Mouse (Mus musculus) lung, embryonic 14.5 days (tissue): ENCODE data around the gene Cyp2b9. TPM values are rescaled to one million over a fixed set of nuclear protein-coding genes. Genes with fewer than 3 reads are reported as not detected.
"Not testable (repeated sequence)": the region's sequence is repeated elsewhere in the genome, so short reads cannot be mapped to it uniquely, and the experiment has no call there.

Experiments used
- ATAC-seq: fragments of 200-750 bp; cut with Nextera tagmentation; 2 replicates; pipeline ENCODE4 v1.8.0; 2017; ENCODE audit warnings: mild to moderate bottlenecking, moderate TSS enrichment, moderate library complexity; ENCODE audit not compliant: insufficient read depth
- DNase-seq: peaks from one replicate; pipeline ENCODE4 v3.0.0-alpha.2; 2015
- H3K27ac ChIP-seq: fragments of 300-500 bp; sonication (generic); 2 replicates; pipeline ENCODE4 v1.5.1; 2014; ENCODE audit warnings: low read depth, mild to moderate bottlenecking, moderate library complexity
- H3K27me3 ChIP-seq: fragments of 300-500 bp; sonication (generic); 2 replicates; pipeline ENCODE4 v1.6.1; 2014; ENCODE audit warnings: low read length, control low read depth; ENCODE audit not compliant: insufficient read depth
- H3K36me3 ChIP-seq: fragments of 300-500 bp; sonication (generic); 2 replicates; pipeline ENCODE4 v1.6.1; 2014; ENCODE audit warnings: control low read depth; ENCODE audit not compliant: insufficient read depth
- H3K4me1 ChIP-seq: fragments of 300-500 bp; sonication (generic); 2 replicates; pipeline ENCODE4 v1.6.1; 2014; ENCODE audit warnings: antibody characterized with exemption, control low read depth; ENCODE audit not compliant: insufficient read depth
- H3K4me2 ChIP-seq: fragments of 300-500 bp; sonication (generic); 2 replicates; pipeline ENCODE4 v1.6.1; 2014; ENCODE audit warnings: mild to moderate bottlenecking
- H3K4me3 ChIP-seq: fragments of 300-500 bp; sonication (generic); 2 replicates; pipeline ENCODE4 v1.5.1; 2014; ENCODE audit warnings: low read depth, low read length
- H3K9ac ChIP-seq: fragments of 300-500 bp; sonication (generic); 2 replicates; pipeline ENCODE4 v1.6.1; 2014
- H3K9me3 ChIP-seq: fragments of 300-500 bp; sonication (generic); 2 replicates; pipeline ENCODE4 v1.6.1; 2016; ENCODE audit warnings: low read depth, low read length, control low read depth
- CTCF ChIP-seq: IDR thresholded peaks from 2 replicates; pipeline ENCODE4 v1.5.1; 2016; ENCODE audit warnings: antibody characterized with exemption, low read depth
- WGBS: fragments of 180-500 bp; shearing (Covaris S2); extraction: QIAGEN DNeasy Blood & Tissue Kit; methylation state at CpG from one replicate; pipeline ENCODE4 v1.1.7; 2014; 5-methylcytosine and 5-hydroxymethylcytosine counted together
- polyA plus RNA-seq: library from polyadenylated mRNA; unstranded; fragments of >200 nt; fragmentation: Nextera tagmentation; extraction: Ambion mirVana; gene quantifications from 2 replicates; pipeline ENCODE4 v1.2.1, GENCODE M21; 2014

The Cyp2b9 gene
- polyA plus RNA-seq = not detected in 2 replicates

GRCm38 (mm10) chr7:26173111-26173510 is at the start of gene Cyp2b9:
TSS of gene Cyp2b9 (plus strand) at chr7:26173411.
- H3K4me1 ChIP-seq, H3K27ac ChIP-seq, H3K36me3 ChIP-seq, H3K27me3 ChIP-seq, H3K4me3 ChIP-seq, H3K9me3 ChIP-seq, H3K4me2 ChIP-seq, H3K9ac ChIP-seq, DNase-seq, ATAC-seq: not testable (repeated sequence)
- 67% methylated on average over 2 of the region's 3 CpGs for WGBS

- not testable (repeated sequence) for H3K9ac ChIP-seq, H3K27ac ChIP-seq, ATAC-seq, H3K36me3 ChIP-seq, H3K27me3 ChIP-seq, H3K4me1 ChIP-seq, H3K4me3 ChIP-seq, DNase-seq, H3K4me2 ChIP-seq, H3K9me3 ChIP-seq
- WGBS = no CpG with 5 or more reads among the region's 2 CpGs
These were observed 33.6 kb upstream of the Cyp2b9 start for GRCm38 (mm10) chr7:26139623-26140022.

GRCm38 (mm10) chr7:26143657-26144056 is 29.6 kb upstream of the Cyp2b9 start:
- 69% methylated on average over 1 of the region's 3 CpGs for WGBS
- not testable (repeated sequence) for H3K9ac ChIP-seq, H3K4me1 ChIP-seq, ATAC-seq, H3K27ac ChIP-seq, H3K4me2 ChIP-seq, H3K9me3 ChIP-seq, H3K27me3 ChIP-seq, DNase-seq, H3K4me3 ChIP-seq, H3K36me3 ChIP-seq

- not testable (repeated sequence) for H3K9ac ChIP-seq, H3K4me3 ChIP-seq, ATAC-seq, H3K27me3 ChIP-seq, H3K9me3 ChIP-seq, H3K4me1 ChIP-seq, H3K27ac ChIP-seq, H3K36me3 ChIP-seq, H3K4me2 ChIP-seq, DNase-seq
- 71% methylated on average over 2 of the region's 3 CpGs for WGBS
These were observed 4.3 kb upstream of the Cyp2b9 start for GRCm38 (mm10) chr7:26168765-26169536.

- no peak overlapping the region for H3K27ac ChIP-seq
- no peaks in the 10 kb centered on the region for H3K9me3 ChIP-seq
- ATAC-seq = no peak
- no peak for TF ChIP-seq CTCF
- no peak for DNase-seq
- H3K4me3 ChIP-seq = no peak overlapping the region
- 15% methylated on average over 2 of the region's 2 CpGs for WGBS
- H3K4me2 ChIP-seq = no peak overlapping the region
- no peaks in the 10 kb centered on the region for H3K36me3 ChIP-seq
- no peaks in the 10 kb centered on the region for H3K4me1 ChIP-seq
- H3K9ac ChIP-seq = no peak overlapping the region
- no peaks in the 10 kb centered on the region for H3K27me3 ChIP-seq
These were observed 27.9 kb downstream of the Cyp2b9 start for GRCm38 (mm10) chr7:26201083-26201482.

- H3K4me3 ChIP-seq, H3K4me2 ChIP-seq, ATAC-seq, H3K27me3 ChIP-seq, H3K27ac ChIP-seq, H3K4me1 ChIP-seq, H3K36me3 ChIP-seq, H3K9me3 ChIP-seq, H3K9ac ChIP-seq, DNase-seq: not testable (repeated sequence)
- WGBS = 67% methylated on average over 1 of the region's 1 CpGs
These were observed 86.8 kb downstream of the Cyp2b9 start, which contains the start of gene Vmn1r184 for GRCm38 (mm10) chr7:26260034-26260433. TSS of gene Vmn1r184 (plus strand) at chr7:26260334.

Other genes with a start within 250 kb of the Cyp2b9 start
- gene Cyp2b13, start 111.9 kb upstream of the Cyp2b9 start, polyA plus RNA-seq = not detected in 2 replicates
- gene Vmn1r184, start 86.9 kb downstream of the Cyp2b9 start, polyA plus RNA-seq = not detected in 2 replicates
- gene Cyp2a4, start 133.8 kb downstream of the Cyp2b9 start, polyA plus RNA-seq = not detected in 2 replicates
- not detected in 2 replicates for gene Nlrp9c, start 230.3 kb downstream of the Cyp2b9 start, polyA plus RNA-seq